Mouse (Mus musculus): Measurements from ENCODE around the gene Ccdc40. TPM values are rescaled to one million over a fixed set of nuclear protein-coding genes. Genes with fewer than 3 reads are reported as not detected.
A peak's percentile ranks its signal among the peaks of the same experiment; 100 is the strongest.

Ccdc40 gene
- polyA plus RNA-seq, 1 experiment = 17.0 TPM

DNA sequence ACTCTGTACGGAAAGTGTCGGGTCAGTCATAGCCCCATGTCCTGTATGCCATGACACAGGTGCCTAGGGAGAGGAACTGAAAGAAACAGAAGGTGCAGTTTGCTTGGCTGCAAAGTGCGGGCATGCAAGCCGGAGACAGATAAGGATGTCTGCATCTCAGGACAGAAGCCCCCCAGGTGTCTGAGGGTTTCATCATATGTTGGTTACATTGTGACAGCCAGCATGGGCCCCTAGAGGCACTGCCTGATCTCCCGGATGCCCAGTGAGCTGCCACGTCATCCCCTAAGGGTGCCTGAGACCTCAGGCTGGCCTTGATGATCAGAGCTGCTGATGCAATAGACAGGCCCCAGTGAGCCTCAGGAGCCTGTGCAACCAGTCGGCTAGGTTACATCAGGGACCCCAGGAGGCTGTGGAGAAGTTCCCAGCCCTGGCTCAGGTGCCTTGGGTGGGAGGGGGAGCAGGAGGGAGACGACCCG is 36.7 kb upstream of the Ccdc40 start:
- DNase-seq (ENCODE audit: low read depth) = no peak
- TF ChIP-seq CTCF (IDR thresholded peaks at IDR 0.05; ENCODE audit: borderline replicate concordance, extremely low read depth, insufficient read depth, insufficient read length) (no peak), POLR2A (IDR thresholded peaks at IDR 0.05; ENCODE audit: borderline replicate concordance, extremely low read depth, insufficient read depth, insufficient read length, poor library complexity, severe bottlenecking) (no peak)

DNA sequence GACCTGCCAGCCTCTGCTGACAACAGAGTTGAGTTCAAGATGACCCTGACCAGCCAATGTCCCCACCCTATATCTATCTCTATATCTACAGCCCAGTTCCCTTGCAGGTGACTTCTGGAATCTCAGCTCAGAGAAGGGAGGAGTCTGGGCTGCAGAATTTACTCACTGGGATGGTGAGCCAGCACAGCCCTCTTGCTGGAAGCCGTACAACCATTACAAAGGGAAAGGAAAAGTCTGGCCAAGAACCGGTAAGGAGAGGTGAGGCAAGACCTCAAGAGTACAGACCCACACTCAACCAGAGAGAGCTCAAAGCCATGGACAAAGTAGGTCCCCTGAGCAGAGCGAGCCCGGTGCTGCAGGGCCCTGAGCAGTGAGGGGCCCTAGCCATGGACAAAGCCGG is 36.2 kb upstream of the Ccdc40 start:
- no peak for DNase-seq (ENCODE audit: low read depth)
- TF ChIP-seq CTCF (IDR thresholded peaks at IDR 0.05; ENCODE audit: borderline replicate concordance, extremely low read depth, insufficient read depth, insufficient read length) (no peak), POLR2A (IDR thresholded peaks at IDR 0.05; ENCODE audit: borderline replicate concordance, extremely low read depth, insufficient read depth, insufficient read length, poor library complexity, severe bottlenecking) (no peak)

DNA sequence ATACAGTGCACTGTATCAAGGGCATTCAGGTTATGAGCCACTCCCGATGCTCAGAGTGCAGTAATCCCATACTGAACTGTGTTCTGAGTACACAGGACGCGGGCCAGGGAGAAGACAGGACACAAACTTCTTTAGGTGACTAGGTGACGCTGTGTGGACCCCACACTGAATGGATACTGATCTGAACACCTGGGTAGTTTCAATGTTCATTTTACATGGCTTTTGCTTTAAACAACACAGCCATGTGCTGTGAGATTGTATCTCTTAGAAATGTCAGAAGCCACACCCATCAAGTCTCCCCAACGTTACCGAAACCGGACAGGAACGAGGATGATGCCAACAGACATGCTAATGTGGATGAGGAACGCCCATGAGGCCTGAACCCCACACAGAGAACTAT is 35.8 kb upstream of the Ccdc40 start:
- no peak for DNase-seq (ENCODE audit: low read depth)
- TF ChIP-seq CTCF (IDR thresholded peaks at IDR 0.05; ENCODE audit: borderline replicate concordance, extremely low read depth, insufficient read depth, insufficient read length) (no peak), POLR2A (IDR thresholded peaks at IDR 0.05; ENCODE audit: borderline replicate concordance, extremely low read depth, insufficient read depth, insufficient read length, poor library complexity, severe bottlenecking) (no peak)

DNA sequence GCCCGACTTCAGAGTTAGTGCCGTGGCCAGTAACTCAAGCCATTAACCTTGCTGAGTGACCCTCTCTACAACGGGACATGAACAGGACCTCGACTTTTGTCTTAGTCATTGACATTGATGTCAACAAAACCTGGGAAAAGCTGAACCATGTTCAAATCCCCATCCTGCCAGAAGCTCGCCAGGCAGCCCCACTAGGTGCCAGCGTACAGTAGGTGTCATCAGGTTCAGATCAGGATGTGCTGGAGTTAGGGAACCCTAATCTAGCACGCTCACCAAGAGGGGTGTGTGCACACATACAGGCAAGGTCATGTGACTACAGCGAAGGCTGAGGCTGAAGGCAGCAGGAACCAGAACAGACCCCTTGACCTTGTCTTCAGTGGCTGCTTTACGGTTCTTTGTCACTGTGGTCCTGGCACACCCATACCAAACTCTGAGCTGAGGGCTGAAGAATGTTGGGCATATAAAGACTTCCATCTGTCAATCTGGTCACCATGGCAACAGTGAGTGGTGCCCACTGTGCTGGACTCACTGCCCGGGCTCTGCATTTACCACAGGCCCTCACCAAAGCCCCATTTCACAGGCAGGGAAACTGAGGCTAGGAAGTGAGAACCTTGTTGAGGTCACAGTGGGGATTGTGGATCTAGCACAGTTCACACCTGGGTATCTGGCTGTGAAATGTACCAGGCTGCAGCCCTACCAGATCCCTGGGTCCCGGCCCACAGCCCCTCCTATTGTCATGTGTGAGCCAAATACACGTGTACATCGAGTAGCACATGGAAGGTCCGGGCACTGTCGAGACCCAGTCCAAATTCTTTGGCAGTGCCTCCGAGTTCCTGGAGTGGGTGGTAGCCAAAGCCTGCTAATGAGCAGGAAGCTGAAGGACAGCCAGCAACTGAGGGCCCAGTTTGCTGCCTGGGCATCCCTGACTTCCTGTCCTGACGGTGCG is 30.5 kb upstream of the Ccdc40 start:
- peak; percentile 75 for DNase-seq (ENCODE audit: low read depth)
- TF ChIP-seq POLR2A (IDR thresholded peaks at IDR 0.05; ENCODE audit: borderline replicate concordance, extremely low read depth, insufficient read depth, insufficient read length, poor library complexity, severe bottlenecking) (no peak), CTCF (IDR thresholded peaks at IDR 0.05; ENCODE audit: borderline replicate concordance, extremely low read depth, insufficient read depth, insufficient read length) (no peak)

DNA sequence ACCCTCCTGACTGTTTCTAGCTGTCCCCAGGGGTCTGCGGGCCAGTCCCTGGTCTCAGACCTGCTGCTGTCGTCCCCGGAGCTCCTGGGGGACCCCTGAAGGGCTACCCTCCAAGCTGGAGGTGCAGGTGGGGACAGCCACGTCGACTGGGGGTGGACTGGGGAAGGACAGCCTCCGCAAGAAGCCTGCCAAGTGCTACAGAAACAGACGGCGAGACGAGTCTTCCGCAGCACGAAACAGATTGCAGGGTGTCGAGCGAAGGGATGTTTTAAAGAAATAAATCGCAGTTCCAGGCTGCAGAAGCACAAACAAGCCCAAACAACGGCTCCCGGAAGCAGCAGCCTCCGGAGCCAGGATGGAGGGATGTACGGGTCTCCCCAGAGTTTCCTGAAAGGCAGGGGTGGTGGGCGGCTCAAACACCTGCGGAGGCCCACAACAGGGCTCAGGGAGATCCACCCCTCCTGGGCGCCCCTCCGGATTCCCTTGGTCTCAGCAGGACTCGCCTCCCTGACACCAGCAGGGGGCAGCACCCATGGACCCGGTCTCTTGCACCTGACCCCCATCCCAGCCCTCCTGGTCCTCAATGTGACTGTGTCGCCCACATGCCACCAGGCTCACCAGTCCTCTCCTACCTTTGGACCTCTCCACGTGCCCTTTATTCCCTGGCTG is 29.7 kb upstream of the Ccdc40 start:
- DNase-seq (ENCODE audit: low read depth) = peak; percentile 73

GRCm38 (mm10) chr11:119199233-119199601 is 29.2 kb upstream of the Ccdc40 start:
- TF ChIP-seq POLR2A (IDR thresholded peaks at IDR 0.05; ENCODE audit: borderline replicate concordance, extremely low read depth, insufficient read depth, insufficient read length, poor library complexity, severe bottlenecking) = no peak
- no peak for TF ChIP-seq CTCF (IDR thresholded peaks at IDR 0.05; ENCODE audit: borderline replicate concordance, extremely low read depth, insufficient read depth, insufficient read length)
- no peak for DNase-seq (ENCODE audit: low read depth)

More for the DNA sequence above, 29.7 kb upstream of the Ccdc40 start:
- TF ChIP-seq CTCF (IDR thresholded peaks at IDR 0.05; ENCODE audit: borderline replicate concordance, extremely low read depth, insufficient read depth, insufficient read length) (peak; percentile 54), POLR2A (IDR thresholded peaks at IDR 0.05; ENCODE audit: borderline replicate concordance, extremely low read depth, insufficient read depth, insufficient read length, poor library complexity, severe bottlenecking) (no peak)

GRCm38 (mm10) chr11:119203423-119203822 is 24.9 kb upstream of the Ccdc40 start:
- TF ChIP-seq POLR2A (IDR thresholded peaks at IDR 0.05; ENCODE audit: borderline replicate concordance, extremely low read depth, insufficient read depth, insufficient read length, poor library complexity, severe bottlenecking) (no peak), CTCF (IDR thresholded peaks at IDR 0.05; ENCODE audit: borderline replicate concordance, extremely low read depth, insufficient read depth, insufficient read length) (peak; percentile 76)
- no peak for DNase-seq (ENCODE audit: low read depth)

DNA sequence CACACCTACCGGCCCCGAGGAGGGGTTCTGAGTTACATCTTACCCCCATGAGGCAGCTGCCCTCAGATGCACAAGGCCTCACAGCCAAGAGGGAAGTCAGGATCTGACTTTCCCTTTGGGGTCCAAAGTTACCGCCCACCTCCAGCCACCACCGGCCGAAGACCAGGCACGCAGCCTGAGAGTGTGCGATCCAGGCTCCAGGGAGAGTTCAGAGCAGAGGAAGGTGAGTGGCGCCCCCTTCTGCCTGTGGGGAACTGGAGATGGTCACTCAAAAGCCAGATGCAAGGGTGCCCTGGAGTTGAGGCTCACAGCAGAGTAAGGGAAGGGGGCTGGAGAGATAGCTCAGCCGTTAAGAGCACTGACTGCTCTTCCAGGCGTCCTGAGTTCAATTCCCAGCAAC is 22.6 kb upstream of the Ccdc40 start:
- TF ChIP-seq CTCF (IDR thresholded peaks at IDR 0.05; ENCODE audit: borderline replicate concordance, extremely low read depth, insufficient read depth, insufficient read length) = no peak
- TF ChIP-seq POLR2A (IDR thresholded peaks at IDR 0.05; ENCODE audit: borderline replicate concordance, extremely low read depth, insufficient read depth, insufficient read length, poor library complexity, severe bottlenecking) = no peak
- DNase-seq (ENCODE audit: low read depth) = no peak

DNA sequence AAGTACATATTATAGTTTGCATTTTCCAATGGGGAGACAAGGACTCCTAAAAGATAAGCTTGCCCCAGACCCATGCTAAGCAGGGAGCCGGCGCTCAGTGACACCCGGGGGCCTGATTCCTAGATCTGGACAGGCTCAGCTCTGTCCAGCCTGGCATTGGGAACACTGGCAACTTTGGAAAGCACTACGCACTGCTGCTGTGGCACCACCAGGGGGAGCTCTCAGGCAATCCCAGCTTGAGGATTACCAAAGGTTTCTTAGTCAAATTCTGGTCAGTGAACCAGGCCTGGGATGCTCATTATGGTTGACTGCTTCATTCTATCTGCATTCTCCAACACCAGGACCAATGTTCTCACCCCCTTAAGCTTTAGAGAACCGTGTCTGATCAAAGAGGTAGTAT is 21.8 kb upstream of the Ccdc40 start:
- DNase-seq (ENCODE audit: low read depth) = peak; percentile 60
- TF ChIP-seq CTCF (IDR thresholded peaks at IDR 0.05; ENCODE audit: borderline replicate concordance, extremely low read depth, insufficient read depth, insufficient read length) = peak; percentile 93
- TF ChIP-seq POLR2A (IDR thresholded peaks at IDR 0.05; ENCODE audit: borderline replicate concordance, extremely low read depth, insufficient read depth, insufficient read length, poor library complexity, severe bottlenecking) = no peak

GRCm38 (mm10) chr11:119207986-119208385 is 20.4 kb upstream of the Ccdc40 start:
- TF ChIP-seq POLR2A (IDR thresholded peaks at IDR 0.05; ENCODE audit: borderline replicate concordance, extremely low read depth, insufficient read depth, insufficient read length, poor library complexity, severe bottlenecking) (no peak), CTCF (IDR thresholded peaks at IDR 0.05; ENCODE audit: borderline replicate concordance, extremely low read depth, insufficient read depth, insufficient read length) (no peak)
- no peak for DNase-seq (ENCODE audit: low read depth)

DNA sequence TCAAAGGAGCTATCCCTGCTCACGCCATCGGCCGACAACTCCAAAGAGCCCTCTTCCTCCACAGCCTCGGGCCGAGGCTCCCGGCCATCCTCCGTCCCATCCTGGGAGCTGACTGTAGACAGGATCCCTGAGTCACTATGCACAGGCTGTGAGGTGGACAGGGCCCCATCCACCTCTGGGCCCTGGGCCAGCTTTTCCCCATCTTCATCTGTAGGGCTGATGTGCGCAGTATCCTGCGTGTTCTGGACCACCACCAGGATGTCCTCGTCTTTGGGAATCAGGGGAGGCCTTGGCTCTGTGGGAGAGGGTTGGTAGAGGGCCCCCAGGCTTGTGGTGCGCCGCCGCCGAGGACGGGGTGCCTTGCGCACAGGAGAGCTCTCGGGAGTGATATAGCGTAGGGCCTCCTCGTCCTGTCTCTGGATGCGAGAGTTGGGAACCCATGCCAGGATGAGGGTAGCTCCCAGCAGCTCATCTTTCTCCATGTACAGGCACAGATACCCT is 19.5 kb upstream of the Ccdc40 start:
- TF ChIP-seq POLR2A (IDR thresholded peaks at IDR 0.05; ENCODE audit: borderline replicate concordance, extremely low read depth, insufficient read depth, insufficient read length, poor library complexity, severe bottlenecking) (no peak), CTCF (IDR thresholded peaks at IDR 0.05; ENCODE audit: borderline replicate concordance, extremely low read depth, insufficient read depth, insufficient read length) (no peak)
- no peak for DNase-seq (ENCODE audit: low read depth)

Measured in brain, embryonic 14.5 days (tissue).